Mouse (Mus musculus): ENCODE results near the gene Klhl30. TPM values are rescaled to one million over a fixed set of nuclear protein-coding genes. Genes with fewer than 3 reads are reported as not detected.
A peak's percentile ranks its signal among the peaks of the same experiment; 100 is the strongest.

Klhl30 gene
- polyA plus RNA-seq, 1 experiment from 2014 or later = 4.4 TPM

DNA sequence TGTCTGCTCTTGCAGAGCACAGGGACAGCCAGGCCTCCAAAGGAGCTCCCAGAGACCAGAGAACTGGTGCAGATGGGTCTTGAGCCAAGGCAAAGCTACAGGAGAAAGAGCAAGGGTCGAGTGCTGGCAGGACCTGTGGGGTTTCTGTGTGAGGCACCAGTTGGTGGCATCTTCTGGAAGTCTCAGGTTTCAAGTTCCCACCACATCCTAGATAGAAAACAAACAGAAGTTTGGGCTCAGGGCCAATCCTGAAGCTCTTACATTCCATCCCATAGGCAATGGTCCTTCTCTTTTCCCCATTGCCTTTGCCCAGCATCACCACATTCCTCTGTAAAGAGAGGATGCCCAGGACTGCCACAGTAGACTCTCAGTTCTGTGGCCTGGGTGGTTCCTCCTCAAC lies 54.2 kb downstream of the Klhl30 start:
- H3K27ac ChIP-seq (replicated peaks) = no peak overlapping the region
- WGBS = 18% methylated on average over 1 of the region's 1 CpGs

DNA sequence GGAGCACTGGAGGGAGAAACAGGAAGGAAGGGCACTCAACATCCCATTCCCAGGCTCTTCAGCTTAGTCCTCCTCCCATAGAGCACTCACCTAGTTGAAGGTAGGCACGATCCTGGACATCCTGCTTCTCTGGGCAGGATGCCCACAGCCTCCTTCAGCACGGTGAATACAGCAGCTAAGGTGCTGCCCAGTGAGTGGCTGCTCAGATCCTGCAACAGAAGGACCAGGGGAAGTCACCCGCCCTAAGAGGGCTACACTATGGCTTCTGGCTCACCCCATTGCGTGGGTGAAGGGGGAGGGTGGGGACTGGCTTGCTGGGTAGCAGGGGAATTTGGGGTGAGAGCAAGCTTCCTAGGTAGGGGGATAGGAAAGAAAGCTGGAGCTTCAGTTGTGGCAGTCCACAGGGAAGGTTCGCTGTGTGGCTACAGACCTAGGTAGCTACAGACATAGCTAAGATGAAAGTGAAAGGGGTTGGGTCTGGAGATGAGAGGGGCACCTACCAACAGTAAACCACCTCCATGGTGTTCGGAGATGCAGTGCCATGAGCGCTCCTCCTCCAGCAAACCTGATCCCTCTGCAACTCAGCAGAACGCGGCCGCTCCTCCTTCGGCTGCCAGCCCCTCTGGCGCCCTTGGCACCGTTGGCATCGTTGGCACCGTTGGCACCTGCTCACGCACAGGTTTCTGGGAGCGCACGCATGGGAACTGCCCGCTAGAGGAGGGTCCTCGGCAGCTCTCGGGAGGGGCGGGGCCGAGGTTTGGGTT lies 54.8 kb downstream of the Klhl30 start:
- no peak overlapping the region for H3K27ac ChIP-seq (replicated peaks)
- H3K4me3 ChIP-seq (replicated peaks) = no peak overlapping the region
- H3K4me2 ChIP-seq (replicated peaks) = no peak overlapping the region
- 55% methylated on average over 23 of the region's 23 CpGs for WGBS
- no peak; the same call in 1 of the 2 replicates for ATAC-seq (ENCODE audit: insufficient number of reproducible peaks, low FRiP score, low TSS enrichment, low read depth)
- H3K9ac ChIP-seq = no peak overlapping the region
- 0 out of 2 replicates have a peak, but pooled peaks cover 6% of the 10 kb centered on the region for H3K4me1 ChIP-seq
- no peaks in the 10 kb centered on the region for H3K36me3 ChIP-seq
- H3K9me3 ChIP-seq (replicated peaks) = no peaks in the 10 kb centered on the region
- peaks cover 4% of the 10 kb centered on the region for H3K27me3 ChIP-seq

More for the DNA sequence above, 54.2 kb downstream of the Klhl30 start:
- H3K4me1 ChIP-seq = 0 out of 2 replicates have a peak, but pooled peaks cover 6% of the 10 kb centered on the region
- H3K4me2 ChIP-seq (replicated peaks) = no peak overlapping the region
- H3K27me3 ChIP-seq = peaks cover 4% of the 10 kb centered on the region
- no peak for ATAC-seq (ENCODE audit: insufficient number of reproducible peaks, low FRiP score, low TSS enrichment, low read depth)
- no peak overlapping the region for H3K9ac ChIP-seq
- H3K9me3 ChIP-seq (replicated peaks) = no peaks in the 10 kb centered on the region
- H3K4me3 ChIP-seq (replicated peaks) = no peak overlapping the region
- no peaks in the 10 kb centered on the region for H3K36me3 ChIP-seq

DNA sequence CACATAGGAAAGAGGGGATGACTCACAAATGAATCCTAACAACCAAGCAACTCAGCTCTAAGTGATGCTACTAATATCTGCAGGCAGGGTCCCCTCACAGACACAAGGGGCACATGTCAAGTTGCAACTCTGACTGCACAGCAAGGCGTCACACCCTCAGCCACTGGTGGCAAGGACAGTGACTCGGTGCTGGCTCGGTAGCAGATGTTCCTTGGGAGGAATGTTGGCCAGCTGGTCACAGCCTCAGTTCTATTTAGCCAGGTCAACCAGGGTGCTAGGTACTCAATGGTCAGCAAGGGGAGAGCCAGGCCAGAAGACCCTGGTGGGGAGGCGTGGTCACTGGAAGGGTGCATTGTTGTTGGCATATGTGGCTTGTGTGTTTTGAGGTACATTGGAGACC lies 57.0 kb downstream of the Klhl30 start:
- H3K9me3 ChIP-seq (replicated peaks) = no peaks in the 10 kb centered on the region
- no peak overlapping the region for H3K9ac ChIP-seq
- no peak overlapping the region for H3K4me2 ChIP-seq (replicated peaks)
- peaks cover 19% of the 10 kb centered on the region for H3K4me1 ChIP-seq
- 80% methylated on average over 4 of the region's 4 CpGs for WGBS
- no peak overlapping the region for H3K27ac ChIP-seq (replicated peaks)
- no peak overlapping the region for H3K4me3 ChIP-seq (replicated peaks)
- ATAC-seq (ENCODE audit: insufficient number of reproducible peaks, low FRiP score, low TSS enrichment, low read depth) = no peak
- H3K36me3 ChIP-seq = no peaks in the 10 kb centered on the region
- peaks cover 4% of the 10 kb centered on the region for H3K27me3 ChIP-seq

DNA sequence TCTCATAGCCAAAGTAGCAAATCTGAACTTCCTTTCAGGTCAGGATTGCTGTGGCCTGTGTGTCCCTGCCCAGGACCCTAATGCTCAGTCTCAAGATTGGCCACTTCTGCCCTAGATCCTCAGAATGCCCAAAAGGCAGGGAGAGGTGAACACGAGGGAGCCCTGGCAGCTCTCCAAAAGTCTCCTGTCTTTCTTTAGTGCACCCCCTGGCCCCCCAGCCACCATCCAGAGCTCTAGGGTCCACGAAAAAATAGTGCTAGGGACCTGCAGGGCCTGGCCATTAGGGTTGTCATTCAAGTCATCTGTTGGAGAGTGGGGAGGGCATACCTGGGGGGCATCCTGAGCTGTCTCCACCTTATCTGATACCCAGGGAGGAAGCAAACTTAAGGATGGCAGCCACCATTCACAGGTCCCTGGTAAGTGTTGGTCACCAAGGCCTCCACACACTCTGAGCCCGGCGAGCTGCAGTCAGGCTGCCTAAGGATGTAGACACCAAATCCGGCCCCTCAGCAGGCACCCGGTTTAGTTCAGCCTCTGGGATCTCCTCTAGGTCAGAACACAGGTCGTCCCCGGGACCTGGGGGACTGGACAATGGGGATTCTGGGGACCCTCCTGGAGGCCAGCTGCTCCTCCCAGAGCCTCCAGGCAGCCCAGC lies 60.9 kb downstream of the Klhl30 start:
- H3K27me3 ChIP-seq = no peaks in the 10 kb centered on the region
- WGBS = 56% methylated on average over 8 of the region's 8 CpGs
- H3K36me3 ChIP-seq = no peaks in the 10 kb centered on the region
- H3K4me1 ChIP-seq = peaks cover 35% of the 10 kb centered on the region
- H3K9me3 ChIP-seq (replicated peaks) = no peaks in the 10 kb centered on the region
- ATAC-seq (ENCODE audit: insufficient number of reproducible peaks, low FRiP score, low TSS enrichment, low read depth) = no peak
- H3K4me3 ChIP-seq (replicated peaks) = peak overlapping the region; percentile 84
- peak overlapping the region; percentile 96 for H3K4me2 ChIP-seq (replicated peaks)
- H3K27ac ChIP-seq (replicated peaks) = no peak overlapping the region
- no peak overlapping the region for H3K9ac ChIP-seq

Other genes starting within 250 kb of the Klhl30 start
- 0.51 and 0.70 TPM in 2 replicates for gene Rbm44, start 205.9 kb upstream of the Klhl30 start, polyA plus RNA-seq (2015; fragmentation: Nextera tagmentation; extraction: Ambion mirVana)
- gene Ramp1, start 171.2 kb upstream of the Klhl30 start, polyA plus RNA-seq (2015; fragmentation: Nextera tagmentation; extraction: Ambion mirVana) = 21.4 and 25.0 TPM in 2 replicates
- 67.0 and 67.6 TPM in 2 replicates for gene Ube2f, start 100.7 kb upstream of the Klhl30 start, polyA plus RNA-seq (2015; fragmentation: Nextera tagmentation; extraction: Ambion mirVana)
- 12.7 and 14.0 TPM in 2 replicates for gene Scly, start 52.7 kb upstream of the Klhl30 start, polyA plus RNA-seq (2015; fragmentation: Nextera tagmentation; extraction: Ambion mirVana)
- 0.04 TPM in 1 of 2 replicates, not detected in the other for gene Espnl, start 28.9 kb upstream of the Klhl30 start, polyA plus RNA-seq (2015; fragmentation: Nextera tagmentation; extraction: Ambion mirVana)
- gene Erfe, start 15.4 kb downstream of the Klhl30 start, polyA plus RNA-seq (2015; fragmentation: Nextera tagmentation; extraction: Ambion mirVana) = 2.2 and 2.4 TPM in 2 replicates
- gene Ilkap, start 47.8 kb downstream of the Klhl30 start, polyA plus RNA-seq (2015; fragmentation: Nextera tagmentation; extraction: Ambion mirVana) = 148 TPM in 2 replicates
- gene Hes6, start 63.0 kb downstream of the Klhl30 start, polyA plus RNA-seq (2015; fragmentation: Nextera tagmentation; extraction: Ambion mirVana) = 144 and 145 TPM in 2 replicates
- gene Per2, start 108.3 kb downstream of the Klhl30 start, polyA plus RNA-seq (2015; fragmentation: Nextera tagmentation; extraction: Ambion mirVana) = 3.6 and 4.4 TPM in 2 replicates
- 11.4 and 12.6 TPM in 2 replicates for gene Traf3ip1, start 143.6 kb downstream of the Klhl30 start, polyA plus RNA-seq (2015; fragmentation: Nextera tagmentation; extraction: Ambion mirVana)
- 4.7 and 5.6 TPM in 2 replicates for gene Asb1, start 189.5 kb downstream of the Klhl30 start, polyA plus RNA-seq (2015; fragmentation: Nextera tagmentation; extraction: Ambion mirVana)